Mouse (Mus musculus): Measurements from ENCODE around the gene Ccz1. TPM values are rescaled to one million over a fixed set of nuclear protein-coding genes. Genes with fewer than 3 reads are reported as not detected.

Gene Ccz1
- total RNA-seq, 2 experiments from 2014 or later = 43.1 to 43.8 TPM

Other genes starting within 250 kb of the Ccz1 start
- gene Eif2ak1, start 197.1 kb downstream of the Ccz1 start, total RNA-seq (2021) = 10 to 100 TPM; 20.0 to 20.7 TPM
- under 1 TPM in 1 of 2 experiments, not detected in 1; 0.24 TPM for gene Ankrd61, start 117.2 kb downstream of the Ccz1 start, total RNA-seq (2021)
- gene Aimp2, start 105.0 kb downstream of the Ccz1 start, total RNA-seq (2021) = 10 to 100 TPM; 43.6 to 45.8 TPM
- 10 to 100 TPM; 12.1 to 12.7 TPM for gene Pms2, start 104.9 kb downstream of the Ccz1 start, total RNA-seq (2021)
- gene Gm42421, start 86.7 kb downstream of the Ccz1 start, total RNA-seq (2021) = 1 to 10 TPM in 1 of 2 experiments, under 1 TPM in 1; 0.74 to 1.0 TPM
- under 1 TPM; 0.33 to 0.38 TPM for gene Rsph10b, start 81.8 kb downstream of the Ccz1 start, total RNA-seq (2021)
- not detected for gene Ocm, start 11.8 kb upstream of the Ccz1 start, total RNA-seq (2021)
- gene Lmtk2, start 85.6 kb upstream of the Ccz1 start, total RNA-seq (2021) = 10 to 100 TPM; 19.0 to 20.8 TPM
- under 1 TPM; 0.07 TPM for gene Bhlha15, start 175.4 kb upstream of the Ccz1 start, total RNA-seq (2021)
- 10 to 100 TPM; 24.1 to 26.0 TPM for gene Tecpr1, start 208.7 kb upstream of the Ccz1 start, total RNA-seq (2021)
- 100 to 1,000 TPM; 180 to 221 TPM for gene Bri3, start 229.6 kb upstream of the Ccz1 start, total RNA-seq (2021)

All from heart, postnatal 4 days (tissue).